Mouse (Mus musculus) liver, embryonic 14.5 days (tissue): ENCODE measurements at regions not wholly inside any gene's neighbourhood (a gene's known extent, or its start where the extent isn't known, plus 50 kb on each side); places are given as distances from the start of the nearest gene placed in this dataset.

Experiments used
- CTCF ChIP-seq: IDR thresholded peaks from 2 replicates; pipeline ENCODE4 v1.5.1; 2016; ENCODE audit warnings: antibody characterized with exemption, low read depth, control low read depth
- EP300 ChIP-seq: IDR thresholded peaks from 2 replicates; pipeline ENCODE4 v1.6.1; 2016; ENCODE audit warnings: antibody characterized with exemption, low read depth

GRCm38 (mm10) chr2:17859234-17859633 is 128.0 kb upstream of the Nebl start:
- TF ChIP-seq CTCF, result no peak
- no peak for TF ChIP-seq EP300
